Mouse (Mus musculus): ENCODE results near the gene 1110059E24Rik.

GRCm38 (mm10) chr19:21637672-21638071, 15.1 kb downstream of the 1110059E24Rik start:
- no peak for TF ChIP-seq POLR2A (IDR thresholded peaks at IDR 0.05; ENCODE audit: low read depth, low read length)
- no peak for TF ChIP-seq CTCF (IDR thresholded peaks at IDR 0.05; ENCODE audit: extremely low read depth, insufficient read depth, insufficient read length, insufficient replicate concordance)

All from spleen, adult 2 months (tissue).